Mouse (Mus musculus) lung, embryonic 16.5 days (tissue): ENCODE results near the gene Tppp2. TPM values are rescaled to one million over a fixed set of nuclear protein-coding genes. Genes with fewer than 3 reads are reported as not detected.
"Not testable (repeated sequence)": the region's sequence is repeated elsewhere in the genome, so short reads cannot be mapped to it uniquely, and the experiment has no call there.

Experiments used
- ATAC-seq: fragments of 200-750 bp; cut with Nextera tagmentation; 2 replicates; pipeline ENCODE4 v1.8.0; 2017; ENCODE audit warnings: low read depth, mild to moderate bottlenecking, moderate library complexity
- H3K27ac ChIP-seq: fragments of 300-500 bp; sonication (generic); 2 replicates; pipeline ENCODE4 v1.5.1; 2014; ENCODE audit warnings: mild to moderate bottlenecking, control low read depth, low read length
- H3K27me3 ChIP-seq: fragments of 300-500 bp; sonication (generic); 2 replicates; pipeline ENCODE4 v1.6.1; 2014; ENCODE audit warnings: low read depth, low read length, mixed read lengths; ENCODE audit not compliant: control insufficient read depth, insufficient read depth
- H3K36me3 ChIP-seq: fragments of 300-500 bp; sonication (generic); 2 replicates; pipeline ENCODE4 v1.6.1; 2014; ENCODE audit warnings: low read length; ENCODE audit not compliant: control insufficient read depth, insufficient read depth
- H3K4me1 ChIP-seq: fragments of 300-500 bp; sonication (generic); replicated peaks from 2 replicates; pipeline ENCODE4 v1.6.1; 2014; ENCODE audit warnings: low read length, mixed read lengths; ENCODE audit not compliant: control insufficient read depth, insufficient read depth
- H3K4me2 ChIP-seq: fragments of 300-500 bp; sonication (generic); 2 replicates; pipeline ENCODE4 v1.6.1; 2014; ENCODE audit warnings: low read depth, low read length, control low read depth
- H3K4me3 ChIP-seq: fragments of 300-500 bp; sonication (generic); 2 replicates; pipeline ENCODE4 v1.5.1; 2014; ENCODE audit warnings: mild to moderate bottlenecking, low read length, control low read depth
- H3K9ac ChIP-seq: fragments of 300-500 bp; sonication (generic); 2 replicates; pipeline ENCODE4 v1.6.1; 2014; ENCODE audit warnings: low read length, control low read depth
- H3K9me3 ChIP-seq: fragments of 300-500 bp; sonication (generic); 2 replicates; pipeline ENCODE4 v1.6.1; 2016; ENCODE audit warnings: low read length; ENCODE audit not compliant: control insufficient read depth
- WGBS: fragments of 180-500 bp; shearing (Covaris S2); extraction: QIAGEN DNeasy Blood & Tissue Kit; methylation state at CpG from one replicate; pipeline ENCODE4 v1.1.7; 2014; 5-methylcytosine and 5-hydroxymethylcytosine counted together
- polyA plus RNA-seq: library from polyadenylated mRNA; unstranded; fragments of >200 nt; fragmentation: Nextera tagmentation; extraction: Ambion mirVana; gene quantifications from 2 replicates; pipeline ENCODE4 v1.2.1, GENCODE M21; 2015

Tppp2 gene
- polyA plus RNA-seq, 1 experiment from 2014 or later, result not detected

DNA sequence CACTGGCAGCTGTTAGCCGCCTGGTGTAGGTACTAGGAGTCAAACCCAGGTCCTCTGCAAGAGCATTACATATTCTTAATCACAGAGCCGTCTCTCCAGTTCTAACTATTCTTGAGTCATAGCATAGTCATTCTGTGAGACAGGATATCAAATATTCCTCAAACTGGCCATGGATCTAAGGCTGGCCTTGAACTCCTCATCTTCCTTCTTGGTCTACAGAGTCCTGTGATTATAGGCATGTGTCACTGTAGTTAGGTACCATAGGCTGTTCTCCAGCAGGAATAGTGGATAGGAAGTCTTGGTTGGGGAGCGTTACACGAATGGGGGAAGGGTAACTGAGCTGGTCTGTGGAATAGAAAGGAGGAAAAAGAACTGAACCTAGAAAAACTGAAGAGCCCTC, 1.7 kb upstream of the Tppp2 start:
- Histone ChIP-seq H3K9me3 (no peaks in the 10 kb centered on the region), H3K27me3 (no peaks in the 10 kb centered on the region), H3K4me2 (no peak overlapping the region), H3K9ac (no peak overlapping the region), H3K27ac (no peak overlapping the region), H3K4me3 (no peak overlapping the region), H3K36me3 (no peaks in the 10 kb centered on the region), H3K4me1 (peaks cover 16% of the 10 kb centered on the region)
- 76% methylated on average over 4 of the region's 4 CpGs for WGBS
- no peak for ATAC-seq

DNA sequence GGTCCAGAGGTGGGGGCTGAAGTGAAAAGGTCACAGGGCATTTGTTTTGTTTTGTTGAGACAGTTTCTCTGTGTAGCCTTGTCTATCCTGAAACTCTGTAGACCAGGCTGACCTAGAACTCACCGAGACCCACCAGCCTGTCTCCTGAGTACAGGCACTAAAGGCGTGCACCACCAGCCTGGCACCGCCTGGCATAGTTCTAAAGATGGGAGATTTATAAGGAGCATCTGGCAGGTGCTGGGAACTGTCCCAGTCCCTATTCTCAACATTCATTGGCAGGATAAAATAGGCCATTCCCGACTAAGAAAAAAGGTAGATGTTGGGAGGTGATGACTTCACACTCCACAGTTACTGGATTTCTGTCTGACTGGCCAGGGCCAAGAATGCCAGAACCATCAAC, 741 bp downstream of the Tppp2 start:
- H3K4me1 ChIP-seq, result peaks cover 23% of the 10 kb centered on the region
- no peak overlapping the region for H3K9ac ChIP-seq
- no peaks in the 10 kb centered on the region for H3K27me3 ChIP-seq
- H3K27ac ChIP-seq, result no peak overlapping the region
- 80% methylated on average over 4 of the region's 4 CpGs for WGBS
- H3K4me3 ChIP-seq, result no peak overlapping the region
- H3K4me2 ChIP-seq, result no peak overlapping the region
- no peaks in the 10 kb centered on the region for H3K9me3 ChIP-seq
- H3K36me3 ChIP-seq, result no peaks in the 10 kb centered on the region
- no peak for ATAC-seq

DNA sequence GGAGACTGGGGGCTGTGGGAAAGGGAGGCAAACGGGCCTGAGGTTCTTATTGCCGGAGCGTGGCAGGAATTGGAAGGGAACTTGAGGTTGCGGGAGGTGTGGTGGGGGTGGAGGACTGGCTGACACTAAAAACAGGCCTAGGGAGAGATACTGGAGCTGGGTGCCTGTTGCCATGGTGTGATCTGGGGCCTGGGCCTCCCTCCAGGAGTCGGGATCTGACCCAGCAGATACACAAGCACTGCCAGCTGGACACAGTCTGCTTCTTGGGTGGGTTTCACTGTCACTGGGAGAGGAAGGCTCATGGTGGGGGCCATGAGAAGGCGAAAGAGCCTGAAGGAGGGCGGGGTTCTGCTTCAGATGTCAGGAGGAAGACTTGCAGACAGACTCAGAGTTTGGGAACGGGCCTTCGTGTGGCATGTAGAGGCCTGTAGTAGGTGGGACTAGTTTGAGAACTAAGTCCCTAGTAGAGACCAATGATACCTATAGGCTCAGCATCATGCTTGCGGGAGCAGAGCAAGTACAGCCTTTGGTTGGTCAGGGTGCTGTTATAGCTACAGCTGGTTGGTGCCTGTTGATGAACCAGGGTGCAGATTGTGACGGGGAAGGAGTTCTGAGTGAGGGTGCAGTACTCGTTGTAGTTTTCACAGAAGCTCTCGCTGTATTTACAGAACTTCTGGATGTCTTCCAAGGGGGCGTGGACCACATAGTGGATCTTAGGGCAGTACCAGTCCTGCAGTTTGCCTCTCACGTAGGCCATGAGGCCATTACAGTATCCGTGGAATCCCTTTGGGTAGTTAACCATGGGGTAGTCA, 3.7 kb downstream of the Tppp2 start:
- WGBS, result 47% methylated on average over 16 of the region's 16 CpGs
- H3K4me1 ChIP-seq, result peaks cover 14% of the 10 kb centered on the region
- H3K9ac ChIP-seq, result 0 out of 2 replicates have a peak overlapping the region, but pooled peaks have one; percentile 25
- no peaks in the 10 kb centered on the region for H3K27me3 ChIP-seq
- ATAC-seq, result peak; percentile 90
- H3K36me3 ChIP-seq, result no peaks in the 10 kb centered on the region
- H3K4me2 ChIP-seq, result no peak overlapping the region
- no peaks in the 10 kb centered on the region for H3K9me3 ChIP-seq
- peak overlapping the region; percentile 72 for H3K27ac ChIP-seq
- H3K4me3 ChIP-seq, result no peak overlapping the region

DNA sequence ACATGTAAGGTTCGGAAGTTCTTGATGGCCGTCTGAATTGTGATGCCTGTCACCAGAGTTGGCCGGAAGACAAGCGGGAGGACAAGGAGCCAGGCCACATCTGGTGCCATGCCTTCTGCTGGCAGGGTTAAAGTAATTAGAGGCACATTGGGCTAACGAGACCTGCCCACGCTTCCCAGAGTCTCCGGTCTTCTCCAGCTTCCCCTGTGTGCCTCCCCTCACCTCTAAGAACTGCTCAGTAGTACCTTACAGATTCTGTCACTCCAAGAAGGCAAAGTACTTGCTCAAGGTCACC, 4.3 kb downstream of the Tppp2 start, which contains the start of gene Rnase13:
Gene Rnase13, minus strand, starts transcription at position 203 of the 295 bp plus-strand sequence.
- Histone ChIP-seq H3K4me3 (no peak within 1 kb of the TSS), H3K27ac (peak within 1 kb of the TSS; percentile 72), H3K36me3 (no peaks in the 10 kb centered on the region), H3K9ac (0 out of 2 replicates have a peak within 1 kb of the TSS, but pooled peaks have one; percentile 25), H3K9me3 (no peaks in the 10 kb centered on the region), H3K27me3 (no peaks in the 10 kb centered on the region), H3K4me2 (no peak within 1 kb of the TSS), H3K4me1 (peaks cover 14% of the 10 kb centered on the region)
- WGBS, result 87% methylated on average over 7 of the region's 7 CpGs
- ATAC-seq, result no peak

DNA sequence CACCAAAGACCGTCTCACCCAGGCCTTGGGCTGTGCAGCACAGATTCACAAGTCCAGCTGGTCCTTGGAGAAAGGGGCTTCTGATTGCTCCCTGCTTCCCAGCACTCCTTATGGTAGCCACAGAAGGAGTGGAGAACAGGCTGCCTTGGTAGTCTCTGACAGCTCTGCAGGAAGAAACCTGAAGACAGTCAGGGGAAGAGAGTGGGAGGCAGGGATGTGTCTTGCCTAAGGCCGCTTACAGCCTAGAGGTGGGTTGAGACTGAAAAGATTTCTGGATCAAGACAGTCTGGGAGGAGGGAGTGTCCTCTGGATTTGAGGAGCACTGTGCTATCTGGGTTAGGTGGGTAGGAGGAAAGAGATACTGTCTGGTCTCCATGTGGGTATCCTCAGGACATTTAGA, 4.7 kb downstream of the Tppp2 start:
- WGBS, result 83% methylated on average over 2 of the region's 2 CpGs
- H3K4me3 ChIP-seq, result no peak overlapping the region
- no peak overlapping the region for H3K27ac ChIP-seq
- no peak overlapping the region for H3K9ac ChIP-seq
- H3K36me3 ChIP-seq, result no peaks in the 10 kb centered on the region
- no peaks in the 10 kb centered on the region for H3K9me3 ChIP-seq
- ATAC-seq, result no peak
- no peaks in the 10 kb centered on the region for H3K27me3 ChIP-seq
- H3K4me1 ChIP-seq, result peaks cover 14% of the 10 kb centered on the region
- H3K4me2 ChIP-seq, result no peak overlapping the region

DNA sequence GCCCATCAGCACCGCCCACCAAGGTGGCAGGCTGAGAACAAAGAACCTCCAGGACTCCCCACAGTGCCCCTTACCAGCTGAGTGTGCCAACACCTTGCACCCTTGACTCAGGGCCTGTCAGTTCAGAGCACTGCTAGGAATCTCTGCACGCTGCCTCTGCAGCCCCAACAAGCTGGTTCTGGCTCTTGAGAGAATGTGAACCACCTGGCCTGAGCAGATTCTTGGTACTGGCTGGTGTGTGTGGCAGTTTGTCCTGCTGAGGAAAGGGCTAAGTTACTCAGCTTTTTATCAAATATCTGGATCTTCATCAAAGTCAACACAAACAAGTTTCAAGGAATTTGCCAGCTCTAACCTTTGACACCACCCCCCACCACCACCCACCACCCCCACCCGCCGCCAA, 5.3 kb downstream of the Tppp2 start:
- Histone ChIP-seq H3K9ac (no peak overlapping the region), H3K27ac (no peak overlapping the region), H3K4me1 (peaks cover 14% of the 10 kb centered on the region), H3K9me3 (no peaks in the 10 kb centered on the region), H3K27me3 (no peaks in the 10 kb centered on the region), H3K36me3 (no peaks in the 10 kb centered on the region), H3K4me3 (no peak overlapping the region), H3K4me2 (no peak overlapping the region)
- WGBS, result 64% methylated on average over 4 of the region's 4 CpGs
- no peak for ATAC-seq

DNA sequence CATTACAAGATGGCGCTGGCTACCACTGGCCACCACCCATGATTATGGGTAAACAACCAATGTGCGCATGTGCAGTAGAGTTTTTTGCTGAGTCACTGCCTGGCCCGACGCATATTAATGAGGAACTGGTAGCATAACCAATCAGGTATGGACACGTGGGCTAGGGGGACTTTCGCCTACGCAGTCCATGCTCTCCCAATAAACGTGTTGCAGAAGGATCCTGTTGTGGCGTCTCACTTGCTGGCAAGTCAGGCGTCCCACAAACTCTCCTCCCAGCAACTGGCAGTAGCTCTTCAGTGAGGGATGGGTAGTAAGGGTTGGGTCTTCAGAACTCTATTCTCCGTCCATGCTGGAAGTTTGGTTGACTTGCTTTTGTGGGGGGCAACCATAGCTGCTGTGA, 8.7 kb downstream of the Tppp2 start:
- not testable (repeated sequence) for H3K4me2 ChIP-seq, H3K4me3 ChIP-seq, H3K36me3 ChIP-seq, H3K9me3 ChIP-seq, H3K27ac ChIP-seq, ATAC-seq, H3K9ac ChIP-seq, H3K27me3 ChIP-seq
- H3K4me1 ChIP-seq, result peaks cover 19% of the 10 kb centered on the region
- 93% methylated on average over 11 of the region's 11 CpGs for WGBS

DNA sequence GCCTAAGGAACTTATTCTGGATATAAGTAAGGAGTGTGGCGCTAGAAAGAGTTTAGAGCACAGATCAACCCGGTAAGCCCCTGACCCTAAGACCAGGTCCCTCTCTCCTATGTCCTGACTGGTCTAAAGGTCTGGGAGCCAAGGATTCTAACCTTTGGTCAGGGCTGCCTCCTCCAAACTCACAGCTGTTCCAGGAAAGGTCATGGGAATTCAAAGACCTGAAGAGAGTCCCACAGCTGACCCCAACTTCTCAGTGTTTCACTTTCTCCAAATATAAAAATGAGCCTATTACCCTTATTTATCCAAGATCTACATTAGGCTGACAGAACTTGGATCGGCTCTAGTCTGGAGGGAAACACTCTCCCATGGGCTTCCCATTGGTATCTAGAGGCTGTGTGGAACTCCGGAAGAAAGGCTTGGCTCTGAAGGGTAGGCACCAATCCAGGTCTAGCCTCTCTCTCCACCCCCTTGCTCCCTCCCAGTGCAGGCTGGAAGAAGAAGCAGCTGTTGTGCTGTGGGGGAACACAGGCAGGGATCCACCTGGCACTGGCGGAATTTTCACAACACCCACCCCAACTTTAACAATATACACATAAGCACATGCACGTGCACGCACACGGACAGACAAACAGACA, 11.2 kb downstream of the Tppp2 start:
- WGBS, result 49% methylated on average over 8 of the region's 8 CpGs
- Histone ChIP-seq H3K27ac (peak overlapping the region; percentile 76), H3K36me3 (no peaks in the 10 kb centered on the region), H3K27me3 (no peaks in the 10 kb centered on the region), H3K4me3 (no peak overlapping the region), H3K9me3 (no peaks in the 10 kb centered on the region), H3K4me2 (peak overlapping the region; percentile 9; the same call in 1 of the 2 replicates), H3K9ac (no peak overlapping the region), H3K4me1 (peaks cover 21% of the 10 kb centered on the region)
- peak; percentile 88 for ATAC-seq

DNA sequence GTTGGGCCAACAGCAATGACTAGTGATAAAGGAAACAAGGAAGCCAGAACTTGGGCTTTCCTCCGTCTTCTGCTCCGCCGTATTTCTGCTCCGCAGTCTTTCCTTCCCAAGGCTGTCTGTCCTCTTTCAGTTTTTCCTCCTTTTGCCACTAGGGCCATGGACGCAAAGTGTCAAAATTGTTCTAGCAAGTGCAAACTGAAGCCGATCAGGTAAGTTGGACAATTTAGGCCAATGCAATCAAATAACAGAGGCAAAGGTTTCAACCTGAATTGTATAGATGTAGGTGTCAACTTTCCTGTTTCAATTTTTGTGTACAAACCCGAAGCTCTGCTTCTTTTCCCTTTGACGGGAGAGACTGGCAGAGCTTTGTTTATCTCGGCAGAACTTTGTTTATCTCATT, 11.7 kb downstream of the Tppp2 start:
- Histone ChIP-seq H3K27me3 (no peaks in the 10 kb centered on the region), H3K4me3 (no peak overlapping the region), H3K27ac (peak overlapping the region; percentile 58), H3K4me1 (peaks cover 21% of the 10 kb centered on the region), H3K9me3 (no peaks in the 10 kb centered on the region), H3K9ac (no peak overlapping the region), H3K36me3 (no peaks in the 10 kb centered on the region), H3K4me2 (peak overlapping the region; percentile 9; the same call in 1 of the 2 replicates)
- WGBS, result 48% methylated on average over 9 of the region's 9 CpGs
- peak; percentile 3; the same call in 1 of the 2 replicates for ATAC-seq
